Mouse (Mus musculus) stomach, postnatal 0 days (tissue): ENCODE measurements at regions not wholly inside any gene's neighbourhood (a gene's known extent, or its start where the extent isn't known, plus 50 kb on each side); places are given as distances from the start of the nearest gene placed in this dataset.
A peak's percentile ranks its signal among the peaks of the same experiment; 100 is the strongest.

Source experiments
- ATAC-seq: fragments of 200-750 bp; cut with Nextera tagmentation; 2 replicates; pipeline ENCODE4 v1.8.0; 2017; ENCODE audit not compliant: low FRiP score, low TSS enrichment
- DNase-seq: peaks from one replicate; pipeline ENCODE4 v3.0.0-alpha.2; 2016; ENCODE audit warnings: low spot score
- H3K27ac ChIP-seq: fragments of 300-500 bp; sonication (generic); replicated peaks from 2 replicates; pipeline ENCODE4 v1.5.1; 2014; ENCODE audit warnings: mild to moderate bottlenecking, control low read depth
- H3K27me3 ChIP-seq: fragments of 300-500 bp; sonication (generic); 2 replicates; pipeline ENCODE4 v1.6.1; 2014; ENCODE audit warnings: low read length; ENCODE audit not compliant: control insufficient read depth, insufficient read depth
- H3K36me3 ChIP-seq: fragments of 300-500 bp; sonication (generic); 2 replicates; pipeline ENCODE4 v1.6.1; 2014; ENCODE audit warnings: low read length, mixed read lengths; ENCODE audit not compliant: control insufficient read depth, insufficient read depth
- H3K4me1 ChIP-seq: fragments of 300-500 bp; sonication (generic); replicated peaks from 2 replicates; pipeline ENCODE4 v1.6.1; 2014; ENCODE audit warnings: antibody characterized with exemption; ENCODE audit not compliant: control insufficient read depth, insufficient read depth
- H3K4me2 ChIP-seq: fragments of 300-500 bp; sonication (generic); replicated peaks from 2 replicates; pipeline ENCODE4 v1.6.1; 2014; ENCODE audit warnings: low read depth, mild to moderate bottlenecking, control low read depth, moderate library complexity
- H3K4me3 ChIP-seq: fragments of 300-500 bp; sonication (generic); 2 replicates; pipeline ENCODE4 v1.5.1; 2014; ENCODE audit warnings: low read depth, low read length, control low read depth
- H3K9ac ChIP-seq: fragments of 300-500 bp; sonication (generic); 2 replicates; pipeline ENCODE4 v1.6.1; 2014; ENCODE audit warnings: mild to moderate bottlenecking, low read length, control low read depth, mixed read lengths
- H3K9me3 ChIP-seq: fragments of 300-500 bp; sonication (generic); 2 replicates; pipeline ENCODE4 v1.6.1; 2016; ENCODE audit warnings: low read length; ENCODE audit not compliant: control insufficient read depth
- CTCF ChIP-seq: IDR thresholded peaks from 2 replicates; pipeline ENCODE4 v1.5.1; 2016; ENCODE audit warnings: antibody characterized with exemption, low read depth, mild to moderate bottlenecking, moderate library complexity
- EP300 ChIP-seq: optimal IDR thresholded peaks from 2 replicates; pipeline ENCODE3; 2016; ENCODE audit warnings: antibody characterized with exemption
- WGBS: fragments of 180-500 bp; shearing (Covaris S2); extraction: QIAGEN DNeasy Blood & Tissue Kit; methylation state at CpG from one replicate; pipeline ENCODE4 v1.1.7; 2014; 5-methylcytosine and 5-hydroxymethylcytosine counted together

DNA sequence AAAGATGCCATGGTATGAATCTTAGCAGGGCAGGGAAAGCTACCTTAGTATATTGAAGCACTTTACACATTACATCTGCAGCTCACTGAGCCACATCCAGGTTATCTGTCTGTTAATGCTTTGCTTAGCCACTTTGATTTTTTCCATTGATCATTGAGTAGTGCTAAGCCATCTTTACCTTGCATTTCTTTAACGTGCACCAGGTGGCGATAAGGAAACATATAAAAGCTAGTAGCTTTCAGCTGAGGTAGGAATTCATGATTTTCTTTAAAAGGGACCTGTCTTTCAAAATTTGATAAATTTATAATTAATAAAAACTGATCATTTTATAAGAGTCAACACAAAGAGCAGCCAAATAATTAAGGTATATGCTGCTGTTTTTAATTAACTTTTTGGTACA lies 426.3 kb upstream of the Tpk1 start:
- ATAC-seq, result no peak
- H3K4me1 ChIP-seq, result no peaks in the 10 kb centered on the region

GRCm38 (mm10) chr6:44081922-44082552 lies 416.0 kb upstream of the Tpk1 start:
- Histone ChIP-seq H3K4me2 (no peak overlapping the region), H3K36me3 (no peaks in the 10 kb centered on the region), H3K9ac (no peak overlapping the region), H3K27ac (no peak overlapping the region), H3K4me1 (no peaks in the 10 kb centered on the region), H3K4me3 (no peak overlapping the region), H3K27me3 (no peaks in the 10 kb centered on the region), H3K9me3 (no peaks in the 10 kb centered on the region)
- DNase-seq, result no peak
- WGBS, result 87% methylated on average over 2 of the region's 2 CpGs
- TF ChIP-seq CTCF, result no peak
- no peak for TF ChIP-seq EP300
- no peak for ATAC-seq

More for the DNA sequence above, 426.3 kb upstream of the Tpk1 start:
- Histone ChIP-seq H3K36me3 (no peaks in the 10 kb centered on the region), H3K9ac (no peak overlapping the region), H3K4me3 (no peak overlapping the region), H3K9me3 (no peaks in the 10 kb centered on the region), H3K27me3 (no peaks in the 10 kb centered on the region), H3K27ac (no peak overlapping the region), H3K4me2 (no peak overlapping the region)
- no peak for TF ChIP-seq EP300
- peak; percentile 56 for TF ChIP-seq CTCF
- no peak for DNase-seq
- 40% methylated on average over 2 of the region's 2 CpGs for WGBS

GRCm38 (mm10) chr6:44073124-44073523 lies 407.0 kb upstream of the Tpk1 start:
- 80% methylated on average over 1 of the region's 1 CpGs for WGBS

DNA sequence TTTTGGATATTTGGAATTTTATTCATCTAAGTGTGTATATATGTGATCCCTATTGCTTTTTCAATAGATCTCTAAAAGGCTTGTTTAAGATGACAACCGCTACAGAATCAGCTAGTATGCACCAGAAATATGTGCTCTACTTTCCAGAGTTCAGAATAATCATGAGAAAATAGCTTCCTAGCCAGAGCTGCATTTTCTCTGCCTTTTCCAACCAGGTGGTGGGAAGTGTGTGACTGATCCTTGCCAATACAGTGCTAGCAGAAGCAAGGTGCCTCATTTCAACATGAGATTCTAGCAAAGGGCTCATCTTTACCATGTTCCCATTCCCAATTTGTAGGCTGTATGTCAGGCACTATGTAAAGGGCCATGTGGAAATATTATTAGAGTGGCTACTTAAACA lies 401.8 kb upstream of the Tpk1 start:
- Histone ChIP-seq H3K36me3 (no peaks in the 10 kb centered on the region), H3K9ac (no peak overlapping the region), H3K27me3 (no peaks in the 10 kb centered on the region), H3K4me3 (no peak overlapping the region), H3K27ac (no peak overlapping the region), H3K4me1 (no peaks in the 10 kb centered on the region), H3K9me3 (no peaks in the 10 kb centered on the region), H3K4me2 (no peak overlapping the region)
- ATAC-seq (no peak), DNase-seq (no peak)
- 88% methylated on average over 1 of the region's 1 CpGs for WGBS
- TF ChIP-seq CTCF, result no peak

More at GRCm38 (mm10) chr6:44073124-44073523, 407.0 kb upstream of the Tpk1 start:
- Histone ChIP-seq H3K9me3 (no peaks in the 10 kb centered on the region), H3K27ac (no peak overlapping the region), H3K36me3 (no peaks in the 10 kb centered on the region), H3K27me3 (no peaks in the 10 kb centered on the region), H3K4me3 (no peak overlapping the region), H3K4me2 (no peak overlapping the region), H3K4me1 (no peaks in the 10 kb centered on the region), H3K9ac (no peak overlapping the region)
- ATAC-seq (no peak), DNase-seq (no peak)
- TF ChIP-seq EP300 (no peak), CTCF (no peak)
